Mouse (Mus musculus) cerebellum, adult 18-20 months (tissue): Measurements from ENCODE around the gene Galnt2.
A peak's percentile ranks its signal among the peaks of the same experiment; 100 is the strongest.

Source experiments
- DNase-seq, 2 experiments: peaks; one replicate each; pipeline ENCODE4 v3.0.0; 2021

Gene Galnt2

GRCm38 (mm10) chr8:124274441-124275120, 43.4 kb downstream of the Galnt2 start:
- no peak for DNase-seq

DNA sequence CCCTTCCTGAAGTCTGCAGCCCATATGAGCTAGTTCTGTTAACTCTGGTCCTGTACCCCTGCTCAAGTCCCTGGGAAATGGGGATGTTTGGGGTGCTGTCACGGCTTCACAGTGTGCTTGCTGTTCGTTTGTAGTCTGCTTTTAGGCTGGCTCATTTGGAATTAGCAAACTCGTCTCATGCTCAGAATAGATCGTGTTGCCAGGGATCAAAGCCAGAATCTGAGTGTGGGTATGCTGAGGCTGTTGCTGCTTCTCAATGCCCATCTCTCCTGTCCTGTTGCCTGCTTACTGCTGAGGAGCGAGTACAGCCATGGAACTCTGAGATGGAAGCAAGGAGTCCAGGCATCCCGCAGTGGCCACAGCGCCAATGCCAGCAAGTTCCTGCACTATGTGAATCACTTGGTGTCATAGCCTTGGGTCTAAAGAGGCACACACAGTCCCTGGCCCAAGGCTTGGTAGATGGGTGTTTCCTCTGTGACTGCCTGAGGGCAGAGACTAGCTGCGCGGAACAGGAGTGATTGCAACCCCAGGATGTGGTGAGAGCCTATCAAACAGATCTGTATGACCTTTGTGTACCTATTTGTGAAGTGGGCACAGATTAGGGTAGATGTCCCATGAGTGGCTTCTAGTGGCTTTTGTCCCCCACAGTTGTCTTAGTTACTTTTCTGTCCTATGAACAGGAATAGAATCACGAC, 44.3 kb downstream of the Galnt2 start:
- no peak for DNase-seq

DNA sequence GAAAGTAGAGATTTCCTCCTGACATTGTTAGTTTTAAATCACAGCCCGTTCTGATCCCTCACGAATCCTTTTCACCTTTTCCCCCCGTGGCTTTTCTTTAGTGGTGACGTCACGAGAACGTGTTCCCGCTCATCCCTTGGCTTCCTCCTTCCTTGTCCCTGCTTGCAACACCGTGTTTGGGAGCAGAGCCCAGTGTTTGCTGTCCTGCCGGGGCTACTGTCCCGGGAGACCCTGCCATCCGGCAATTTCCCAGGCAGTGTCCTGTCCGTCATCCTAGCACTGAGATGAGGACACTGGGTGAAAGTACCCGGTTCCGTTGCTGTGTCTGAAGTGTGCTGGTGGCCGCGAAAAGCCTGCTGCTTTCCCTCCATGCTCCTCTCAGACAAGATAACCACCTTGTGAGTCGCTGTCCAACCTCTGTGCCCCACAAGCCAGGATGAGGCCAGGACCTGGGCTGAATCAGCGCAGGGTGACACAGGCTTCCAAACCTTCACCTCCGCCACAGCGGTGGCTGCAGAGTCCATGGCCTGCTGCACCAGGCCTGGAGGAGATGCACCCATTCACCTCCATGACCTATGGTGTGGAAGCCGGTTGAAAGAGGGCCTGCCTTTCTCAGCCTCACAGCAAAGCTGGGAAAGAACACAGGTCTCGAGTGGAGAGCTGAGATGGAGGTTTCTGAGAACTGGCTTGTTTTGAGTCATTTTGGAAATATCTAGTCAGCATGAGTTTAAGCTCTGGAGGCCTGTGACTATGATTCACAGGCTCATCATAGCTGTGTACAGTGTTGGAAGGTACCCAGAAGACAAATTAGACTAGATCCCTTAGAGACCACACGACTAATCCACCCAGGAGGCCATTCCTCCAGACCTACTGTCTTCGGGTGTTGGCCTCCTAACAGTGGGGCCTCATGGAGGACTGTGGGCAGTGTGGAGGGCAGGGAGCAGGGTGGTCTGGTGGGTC, 47.0 kb downstream of the Galnt2 start:
- peak; percentile 47 to 60 for DNase-seq

DNA sequence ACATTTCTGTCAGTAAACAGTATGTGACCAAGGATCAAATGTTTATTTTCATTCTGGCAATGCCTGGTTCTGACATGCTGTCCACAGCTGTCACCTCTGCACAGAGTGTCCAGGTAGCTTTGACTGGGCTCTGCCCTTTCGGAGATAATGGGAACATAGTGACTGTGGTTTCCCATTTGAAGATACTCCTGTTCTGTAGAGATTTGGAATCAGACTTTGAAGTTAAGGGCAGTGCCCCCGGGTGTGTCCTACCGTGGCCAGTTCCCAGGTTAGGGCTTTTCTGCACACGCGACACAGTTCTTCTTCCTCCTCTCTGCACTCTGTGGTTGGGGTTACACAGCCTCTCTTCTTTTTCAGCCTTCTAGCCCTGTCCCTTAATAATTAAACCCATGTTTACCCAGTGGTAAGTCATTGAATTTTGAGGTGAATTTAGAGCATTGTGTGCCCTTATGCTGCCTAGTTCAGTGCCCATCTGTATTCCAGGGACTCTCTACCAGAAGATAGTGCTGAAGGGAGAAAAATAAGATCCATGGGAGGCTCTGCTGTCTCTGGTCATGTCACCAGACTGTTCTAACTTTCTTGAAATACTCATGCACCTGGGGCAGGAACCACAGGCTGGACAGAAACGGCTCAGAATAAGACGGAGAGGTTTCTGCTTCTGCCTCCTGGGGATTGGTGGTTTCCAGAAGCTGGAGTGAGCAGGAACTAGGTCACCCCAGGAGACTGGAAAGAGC, 47.9 kb downstream of the Galnt2 start:
- no peak for DNase-seq

DNA sequence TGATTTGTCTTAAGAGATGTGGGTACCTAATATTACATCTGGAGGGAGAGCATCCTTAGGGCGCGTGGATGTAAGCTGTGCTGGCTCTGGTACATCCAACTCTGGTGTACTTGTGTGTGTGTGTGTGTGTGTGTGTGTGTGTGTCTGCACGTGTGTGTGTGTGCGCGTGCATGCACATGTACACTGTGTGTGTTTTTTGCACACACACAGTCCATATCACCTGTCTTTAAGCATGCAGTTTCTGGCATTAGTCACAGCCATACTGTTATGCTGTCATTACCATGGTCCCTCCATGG, 48.4 kb downstream of the Galnt2 start:
- DNase-seq: no peak

DNA sequence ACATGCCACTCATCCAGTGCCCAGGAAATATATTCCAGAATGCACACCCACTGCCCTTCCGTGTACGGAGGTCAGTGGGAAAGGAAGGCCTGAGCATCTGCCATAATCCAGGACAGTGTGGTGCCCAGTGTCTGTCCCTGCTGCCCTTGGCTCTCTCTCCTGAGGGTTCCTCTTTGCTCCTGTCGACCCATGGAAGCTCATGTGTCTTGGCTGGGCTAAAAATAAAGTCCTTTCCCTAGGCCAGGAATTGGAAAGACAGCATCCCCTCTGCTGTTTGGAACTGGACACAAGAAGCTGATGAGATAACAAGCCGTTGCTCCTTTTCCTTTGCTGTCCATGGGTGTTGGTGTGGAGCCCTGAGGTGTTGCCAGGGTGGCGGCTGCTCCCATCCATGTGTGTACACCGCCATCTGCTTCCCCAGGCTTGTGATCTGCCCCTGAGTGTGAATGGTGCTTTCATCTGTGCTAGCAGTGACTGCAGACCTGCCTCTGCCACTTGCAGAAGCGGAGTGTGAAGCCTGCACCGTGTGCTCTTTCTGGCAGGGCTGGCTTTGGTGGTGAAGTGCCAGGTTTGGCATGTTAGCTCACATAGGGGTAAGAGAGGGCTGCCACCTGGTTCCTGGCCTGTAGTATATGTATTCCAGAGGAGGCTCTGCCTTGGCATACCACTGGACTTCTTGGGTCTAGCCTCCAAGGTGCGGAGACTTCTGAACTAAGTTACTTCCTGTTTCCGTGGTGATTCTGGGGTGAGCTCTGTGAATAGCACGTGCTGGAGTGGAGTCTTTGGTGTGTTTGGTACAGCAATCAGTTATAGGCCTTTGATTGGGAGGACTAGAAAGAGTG, 50.7 kb downstream of the Galnt2 start:
- peak; percentile 58 to 60 for DNase-seq

- peak; percentile 37 to 55 for DNase-seq
Measured at GRCm38 (mm10) chr8:124282878-124283630, 51.9 kb downstream of the Galnt2 start.

DNA sequence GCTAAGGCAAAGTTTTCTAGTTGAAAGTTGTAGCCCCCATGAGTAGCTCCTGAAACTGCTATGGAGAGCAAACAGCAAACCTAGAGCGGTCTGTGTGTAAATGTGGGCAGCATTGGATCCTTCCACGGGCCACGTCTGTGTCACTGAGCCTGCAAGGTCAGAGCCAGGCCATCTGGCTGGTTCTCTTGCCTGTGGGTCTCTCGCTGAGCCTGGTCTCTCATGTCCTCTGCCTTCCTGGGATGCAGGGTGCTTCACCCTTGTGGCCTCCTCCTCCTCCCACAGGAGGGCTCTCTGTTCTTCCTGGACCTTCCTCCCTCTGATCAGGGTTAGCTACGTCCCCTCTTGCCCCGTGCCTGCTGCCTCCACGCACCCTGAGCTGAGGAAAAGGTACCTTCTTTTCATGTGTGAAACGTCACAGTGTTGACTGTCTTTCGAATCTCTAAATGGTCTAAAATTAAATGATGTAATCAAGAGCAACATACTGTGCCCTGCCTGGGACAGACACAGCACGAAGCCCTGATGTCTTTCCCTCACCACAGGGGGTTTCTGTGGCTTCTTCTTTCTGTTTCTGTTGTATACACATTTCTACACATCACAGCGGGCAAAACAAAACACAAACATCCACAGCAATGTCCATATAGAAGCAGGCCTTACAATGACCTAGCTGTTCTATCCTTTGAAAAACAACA, 52.6 kb downstream of the Galnt2 start:
- DNase-seq: peak in 1 of 2 experiments; percentile 40

DNA sequence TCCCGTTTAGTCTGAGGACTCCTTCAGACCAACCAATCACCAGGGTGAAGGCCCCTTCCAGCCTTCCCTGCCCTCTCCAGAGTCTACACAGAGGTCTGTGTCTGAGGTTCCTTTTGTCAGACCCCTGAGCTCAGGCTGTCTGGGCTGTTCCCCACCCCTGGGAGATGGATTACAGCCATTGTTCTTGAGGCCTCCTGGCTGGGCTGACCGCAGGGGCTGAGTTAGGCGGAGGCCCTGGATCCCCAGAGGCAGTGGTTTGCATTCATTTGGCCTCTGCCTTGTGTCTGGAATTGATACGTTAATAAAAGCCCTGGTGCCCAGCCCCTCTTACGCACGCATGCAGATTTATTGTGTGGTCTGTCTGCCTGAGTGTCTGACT, 53.1 kb downstream of the Galnt2 start:
- no peak for DNase-seq

GRCm38 (mm10) chr8:124284984-124285576, 53.9 kb downstream of the Galnt2 start:
- DNase-seq: peak; percentile 49 to 63

DNA sequence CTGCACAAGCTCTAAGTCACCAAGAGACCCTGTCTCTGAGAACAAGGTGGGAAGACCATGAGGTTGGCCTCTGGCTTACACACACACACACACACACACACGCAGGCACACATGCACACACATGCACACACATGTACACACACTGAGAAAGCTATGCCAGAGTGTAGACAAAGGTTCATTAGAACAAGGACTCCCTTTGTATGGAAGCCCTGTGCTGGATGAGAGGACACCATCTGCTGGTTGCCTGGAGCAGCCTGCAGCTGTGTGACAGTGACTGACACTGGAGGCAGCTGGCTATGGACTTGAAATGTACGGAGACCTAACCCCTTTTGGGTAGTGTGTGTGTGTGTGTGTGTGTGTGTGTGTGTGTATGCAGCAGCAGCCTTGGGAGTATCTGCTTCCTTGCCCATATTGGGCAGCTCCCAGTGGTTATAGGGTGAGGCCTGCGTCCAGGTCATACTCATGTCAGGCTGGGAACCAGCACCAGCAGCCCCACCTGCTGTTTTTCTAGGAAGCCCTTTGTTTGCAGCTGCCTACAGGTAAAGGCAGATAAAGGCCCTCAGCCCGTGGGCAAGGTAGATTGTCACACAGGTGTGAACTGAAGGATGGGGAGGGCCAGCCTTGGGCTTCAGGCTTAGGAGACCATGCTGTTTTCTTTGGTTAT, 55.4 kb downstream of the Galnt2 start:
- peak in 1 of 2 experiments; percentile 18 for DNase-seq

DNA sequence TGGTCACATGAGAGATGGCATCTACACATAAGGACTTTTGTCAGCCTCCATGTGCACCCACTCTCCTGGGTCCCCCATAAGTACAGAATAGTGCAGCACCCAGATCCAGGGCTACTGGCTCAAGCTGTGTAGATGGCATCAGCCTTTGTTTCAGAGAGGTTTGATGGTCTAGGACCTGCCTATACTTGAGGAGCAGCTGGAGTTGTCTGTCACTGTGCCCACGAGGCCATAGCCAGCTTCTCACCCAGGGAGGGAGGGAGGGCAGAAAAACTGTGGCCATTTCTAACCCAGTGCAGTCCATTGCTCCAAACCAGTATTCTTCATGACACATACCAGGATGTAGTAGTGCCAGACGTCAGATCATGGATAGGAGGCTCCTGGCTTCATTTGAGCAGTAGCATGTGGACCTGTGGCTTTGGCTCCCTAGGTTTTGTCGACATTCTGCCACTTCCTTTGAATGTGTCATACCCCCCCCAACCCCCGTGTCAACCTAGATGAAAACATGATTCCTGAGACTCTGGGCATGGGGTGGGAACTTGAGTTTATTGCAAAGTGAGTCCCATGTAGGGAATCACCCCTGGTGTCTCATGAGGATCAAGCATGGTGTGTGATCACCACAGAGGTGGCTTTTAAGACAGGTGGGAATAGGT, 57.1 kb downstream of the Galnt2 start:
- DNase-seq: peak in 1 of 2 experiments; percentile 49

DNA sequence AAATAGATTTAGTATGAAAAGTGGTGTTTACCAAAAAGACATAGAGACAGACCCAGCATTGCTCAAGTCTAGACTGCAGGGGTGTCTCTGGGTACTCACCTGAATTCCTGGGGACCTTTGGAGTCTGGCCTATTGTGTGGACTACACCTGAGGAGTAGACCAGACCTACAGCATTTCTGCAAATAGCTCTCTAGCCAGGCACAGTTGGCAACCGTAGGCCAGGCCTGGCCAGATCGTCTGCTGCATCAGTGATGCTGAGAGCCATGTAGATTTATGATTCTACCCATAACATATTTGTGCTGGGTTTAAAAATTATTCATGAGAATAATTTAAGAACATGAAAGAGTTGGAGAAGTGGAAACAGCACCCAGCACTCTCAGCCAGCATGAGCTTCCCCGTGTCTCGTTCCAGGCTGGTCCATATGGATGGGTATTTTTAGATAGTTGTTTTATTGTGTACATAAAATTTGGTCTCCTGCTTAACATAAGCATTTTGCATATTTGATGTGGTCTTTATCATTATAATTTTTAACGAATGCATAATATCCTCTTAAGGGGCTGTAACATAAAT, 58.4 kb downstream of the Galnt2 start:
- peak in 1 of 2 experiments; percentile 58 for DNase-seq

DNA sequence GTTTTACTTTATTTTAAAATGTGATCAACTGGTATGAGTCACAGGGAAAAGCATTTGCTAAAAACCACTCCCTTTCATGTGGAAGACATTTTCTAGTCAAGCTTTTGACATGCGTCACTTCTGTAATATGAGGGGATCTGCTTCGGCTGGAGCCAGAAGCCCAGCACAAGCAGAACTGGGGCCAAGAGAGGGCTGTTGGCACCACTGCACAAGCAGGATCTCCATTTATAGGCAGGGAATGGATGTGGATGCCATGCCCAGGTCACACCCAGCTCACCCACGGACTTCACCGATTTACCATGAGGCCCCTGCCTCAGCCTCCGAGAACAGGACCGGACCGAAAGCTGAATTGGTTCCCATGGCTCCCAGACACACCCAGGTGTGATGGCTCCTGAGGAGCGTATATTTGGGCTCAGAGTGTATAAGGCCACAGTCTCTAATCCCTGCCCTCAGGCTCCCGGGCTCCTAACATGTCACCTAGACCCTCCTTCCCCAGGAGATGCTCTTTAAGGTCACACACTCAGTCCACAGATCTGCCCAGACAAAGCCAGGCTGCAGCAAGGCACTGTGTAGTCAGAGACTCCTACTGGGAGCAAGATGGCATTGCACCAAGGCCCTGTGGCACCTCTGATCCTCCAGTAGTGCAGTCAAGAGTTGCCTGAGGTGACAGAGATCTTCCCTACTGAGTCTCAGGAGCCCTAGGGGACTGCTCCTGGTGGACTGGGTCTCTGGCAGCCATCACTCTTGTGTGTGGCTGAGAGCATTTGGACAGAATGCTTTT, 59.9 kb downstream of the Galnt2 start:
- DNase-seq: peak in 1 of 2 experiments; percentile 64

DNA sequence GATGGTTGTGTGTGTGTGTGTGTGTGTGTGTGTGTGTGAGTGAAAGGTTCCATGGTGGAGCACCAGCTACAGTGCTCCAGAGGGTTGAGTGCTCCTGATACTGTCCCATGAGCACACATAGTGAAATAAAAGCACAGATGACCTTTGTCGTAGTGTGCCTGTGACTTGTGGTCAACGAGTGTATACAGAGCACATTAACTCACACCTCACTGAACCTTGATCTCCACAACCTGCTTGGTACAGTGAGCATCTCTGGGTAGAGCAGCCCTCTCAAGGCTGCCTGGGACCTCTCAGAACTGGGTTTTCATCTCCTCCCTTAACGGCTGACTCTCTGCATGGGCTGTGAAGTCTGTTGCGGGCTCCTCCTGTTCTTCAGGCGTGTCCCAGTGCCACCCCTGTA, 60.5 kb downstream of the Galnt2 start:
- DNase-seq: no peak

- no peak for DNase-seq
Measured at GRCm38 (mm10) chr8:124292965-124293364, 61.8 kb downstream of the Galnt2 start.

DNA sequence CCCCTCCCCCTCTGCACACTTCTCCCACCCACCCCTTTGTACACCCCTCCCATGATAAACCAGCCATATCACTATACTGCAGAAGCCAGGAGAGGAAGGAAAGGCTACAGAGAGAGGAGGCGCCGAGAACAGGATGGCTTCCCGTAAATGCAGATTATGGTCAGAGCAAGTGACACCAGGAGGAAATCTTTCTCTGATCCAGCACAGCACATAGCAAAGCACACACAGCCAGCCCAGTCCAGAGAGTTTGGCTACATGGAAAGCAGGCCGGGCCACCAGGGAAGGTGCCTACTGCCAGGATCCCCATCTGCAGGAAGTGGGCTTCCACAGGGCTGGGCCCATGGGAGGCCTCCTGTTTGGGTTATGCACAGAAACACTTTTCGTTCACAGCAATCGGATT, 63.2 kb downstream of the Galnt2 start:
- DNase-seq: no peak

DNA sequence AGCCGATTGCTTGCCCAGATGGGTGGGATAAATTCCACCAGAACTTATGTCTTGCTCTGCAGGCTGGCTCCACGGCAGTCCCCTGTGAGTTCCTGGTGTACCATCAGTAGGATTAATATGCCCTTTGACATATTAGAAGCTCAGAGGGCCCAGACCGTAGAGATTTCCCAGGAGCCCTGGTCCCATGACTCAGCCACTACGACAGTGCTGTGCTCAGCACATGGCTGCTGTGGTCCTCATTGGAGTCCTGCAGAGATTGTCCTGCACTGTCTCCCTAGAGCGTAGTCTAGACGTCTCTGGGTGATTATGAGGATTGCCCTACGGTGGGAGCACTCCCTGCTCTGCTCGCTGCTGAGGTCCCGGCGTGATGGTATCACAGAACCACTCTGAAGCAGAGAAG, 63.7 kb downstream of the Galnt2 start:
- DNase-seq: no peak
